Mouse (Mus musculus): ENCODE measurements around the gene Rorc.

- TF ChIP-seq EP300 (IDR thresholded peaks at IDR 0.05; ENCODE audit: low read depth): no peak
- no peak for TF ChIP-seq CTCF (IDR thresholded peaks at IDR 0.05; ENCODE audit: low read depth)
Measured at GRCm38 (mm10) chr3:94443597-94443964, 71.0 kb downstream of the Rorc start, which contains the start of gene Oaz3.

Data from liver, postnatal 0 days (tissue).